Mouse (Mus musculus) stomach, postnatal 0 days (tissue): Measurements from ENCODE around the gene Zfp989.
"Not testable (repeated sequence)": the region's sequence is repeated elsewhere in the genome, so short reads cannot be mapped to it uniquely, and the experiment has no call there.

ENCODE experiments used
- CTCF ChIP-seq: IDR thresholded peaks from 2 replicates; pipeline ENCODE4 v1.5.1; 2016; ENCODE audit warnings: antibody characterized with exemption, low read depth, mild to moderate bottlenecking, moderate library complexity
- EP300 ChIP-seq: optimal IDR thresholded peaks from 2 replicates; pipeline ENCODE3; 2016; ENCODE audit warnings: antibody characterized with exemption

DNA sequence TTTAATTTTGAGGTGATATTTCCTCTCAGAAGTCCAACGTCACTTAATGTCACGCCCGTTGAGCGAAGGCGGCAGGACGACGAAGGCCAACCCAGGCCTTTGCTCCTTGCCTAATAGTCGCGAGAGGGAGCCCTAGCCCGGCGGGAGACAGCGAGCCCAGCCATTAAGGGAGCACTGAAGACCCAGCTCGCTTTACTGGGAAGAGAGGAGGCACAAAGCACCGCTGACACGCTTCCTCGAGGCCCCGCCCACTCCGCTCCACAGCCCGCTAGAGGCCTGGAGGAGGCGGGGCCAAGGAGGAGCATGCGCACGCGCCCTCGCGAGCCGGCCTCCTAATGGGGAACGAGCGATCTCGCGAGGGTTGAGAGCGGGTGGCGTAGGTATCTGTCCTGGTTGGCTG, 30.1 kb upstream of the Zfp989 start:
- not testable (repeated sequence) for TF ChIP-seq EP300, CTCF
